ENCODE assay signal across 21 mouse cellular contexts in genomic region chr13:5789302-5789701, GRCm38 (mm10).
DNase-seq lines count a peak whose midpoint lies in the region; ATAC-seq and TF ChIP-seq lines count a peak whose summit lies in the region.
"Had no signal": no experiment of that assay in that cellular context is flagged by ENCODE, and none has a peak within 500 bp of the region (broad histone marks: within the 10 kb centered on the region; RNA-seq: fewer than 3 reads in every experiment).

No protein-coding gene starts in this region.

- no peaks in the 10 kb centered on the region for H3K9me3 ChIP-seq in midbrain, embryonic 11.5 days (ENCODE audit: control insufficient read depth, low read length)
- H3K9me3 ChIP-seq: embryonic facial prominence, embryonic 10.5 days; forebrain, embryonic 13.5 days; heart, embryonic 13.5 days; hindbrain, embryonic 15.5 days; intestine, embryonic 15.5 days had no signal

- TF ChIP-seq CTCF in gastrocnemius, adult 2 months (IDR thresholded peaks at IDR 0.05) = no peak

- H3K27ac ChIP-seq in gastrocnemius, adult 2 months = no peak overlapping the region
- no peak overlapping the region for H3K27ac ChIP-seq in midbrain, embryonic 11.5 days (ENCODE audit: low read depth, low read length)
- H3K27ac ChIP-seq: embryonic facial prominence, embryonic 10.5 days; forebrain, embryonic 13.5 days; heart, embryonic 13.5 days; hindbrain, embryonic 15.5 days; intestine, embryonic 15.5 days had no signal

- ATAC-seq in frontal cortex, adult (ENCODE audit: low TSS enrichment) = peak; percentile 16; the same call in 1 of the 2 replicates
- ATAC-seq in common myeloid progenitor, adult 5-6 weeks (replicated peaks; ENCODE audit: low read depth, poor library complexity, severe bottlenecking) = peak; percentile 63
- 0 out of 2 replicates have a peak, but pooled peaks have one; percentile 29 for ATAC-seq in megakaryocyte progenitor cell, adult 5-6 weeks (replicated peaks; ENCODE audit: poor library complexity)
- ATAC-seq in midbrain, embryonic 11.5 days (ENCODE audit: low FRiP score) = no peak
- ATAC-seq: forebrain, embryonic 13.5 days; intestine, embryonic 15.5 days; Patski had no signal

- H3K4me2 ChIP-seq in midbrain, embryonic 11.5 days = no peak overlapping the region
- H3K4me2 ChIP-seq: forebrain, embryonic 13.5 days; heart, embryonic 13.5 days; hindbrain, embryonic 15.5 days; intestine, embryonic 15.5 days had no signal

- no peaks in the 10 kb centered on the region for H3K4me1 ChIP-seq in midbrain, embryonic 11.5 days (ENCODE audit: control insufficient read depth, insufficient read depth, low read length)
- H3K4me1 ChIP-seq: embryonic facial prominence, embryonic 10.5 days; forebrain, embryonic 13.5 days; hindbrain, embryonic 15.5 days; intestine, embryonic 15.5 days had no signal

- DNase-seq in frontal cortex, adult 2 months (ENCODE audit: extremely low spot score in 1 of 2, low spot score in 1 of 2) = no peak
- DNase-seq in gastrocnemius, adult 2 months = no peak
- no peak for DNase-seq in thymus, postnatal 14 days
- DNase-seq in midbrain, embryonic 11.5 days (ENCODE audit: low spot score, missing footprints) = no peak
- DNase-seq: adrenal gland, adult 2 months; adrenal gland, postnatal 25 days; cerebellum, adult 18-20 months; cerebellum, adult 9-11 months; cerebellum, postnatal 36 days; gastrocnemius, postnatal 14 days; heart, postnatal 36 days; kidney, adult 18-20 months had no signal

- no peaks in the 10 kb centered on the region for H3K36me3 ChIP-seq in midbrain, embryonic 11.5 days (ENCODE audit: control insufficient read depth, insufficient read depth, low read length)
- H3K36me3 ChIP-seq: embryonic facial prominence, embryonic 10.5 days; heart, embryonic 13.5 days; hindbrain, embryonic 15.5 days; intestine, embryonic 15.5 days had no signal

- no peak overlapping the region for H3K9ac ChIP-seq in midbrain, embryonic 11.5 days (ENCODE audit: low read length)
- H3K9ac ChIP-seq: forebrain, embryonic 13.5 days; heart, embryonic 13.5 days; hindbrain, embryonic 15.5 days; intestine, embryonic 15.5 days had no signal

- H3K4me3 ChIP-seq in gastrocnemius, adult 2 months = no peak overlapping the region
- H3K4me3 ChIP-seq in midbrain, embryonic 11.5 days (ENCODE audit: low read depth, low read length) = no peak overlapping the region
- H3K4me3 ChIP-seq: embryonic facial prominence, embryonic 10.5 days; forebrain, embryonic 13.5 days; heart, embryonic 13.5 days; hindbrain, embryonic 15.5 days; intestine, embryonic 15.5 days had no signal

- 87% methylated on average over 3 of the region's 3 CpGs for WGBS in midbrain, embryonic 11.5 days

- no peaks in the 10 kb centered on the region for H3K27me3 ChIP-seq in midbrain, embryonic 11.5 days (ENCODE audit: control insufficient read depth, insufficient read depth, low read length)
- H3K27me3 ChIP-seq: forebrain, embryonic 13.5 days; heart, embryonic 13.5 days; hindbrain, embryonic 15.5 days; intestine, embryonic 15.5 days; Patski had no signal

- intact Hi-C loops in gastrocnemius, adult 2 months (cut with DNase I) = no loop called here
